Mouse (Mus musculus): ENCODE results near the gene Xrcc4.
A peak's percentile ranks its signal among the peaks of the same experiment; 100 is the strongest.
"Not testable (repeated sequence)": the region's sequence is repeated elsewhere in the genome, so short reads cannot be mapped to it uniquely, and the experiment has no call there.

Gene Xrcc4

GRCm38 (mm10) chr13:90088962-90089824 lies at the start of gene Xrcc4, which contains the start of gene Tmem167:
Gene Xrcc4, minus strand, starts transcription at chr13:90089608.
Gene Tmem167, plus strand, starts transcription at chr13:90089123.
- DNase-seq (ENCODE audit: low read depth, low spot score) = peak; percentile 96

GRCm38 (mm10) chr13:90136156-90136910 lies 46.9 kb upstream of the Xrcc4 start:
- peak; percentile 6 for DNase-seq (ENCODE audit: low read depth, low spot score)

GRCm38 (mm10) chr13:90111681-90112080 lies 22.3 kb upstream of the Xrcc4 start:
- no peak for DNase-seq (ENCODE audit: low read depth, low spot score)

GRCm38 (mm10) chr13:90108746-90109145 lies 19.3 kb upstream of the Xrcc4 start:
- DNase-seq (ENCODE audit: low read depth, low spot score) = not testable (repeated sequence)

- no peak for DNase-seq (ENCODE audit: low read depth, low spot score)
Observed at GRCm38 (mm10) chr13:90106139-90106538, 16.7 kb upstream of the Xrcc4 start.

GRCm38 (mm10) chr13:90101514-90101913 lies 12.1 kb upstream of the Xrcc4 start:
- no peak for DNase-seq (ENCODE audit: low read depth, low spot score)

- no peak for DNase-seq (ENCODE audit: low read depth, low spot score)
Observed at GRCm38 (mm10) chr13:90089825-90090183, 396 bp upstream of the Xrcc4 start.

- DNase-seq (ENCODE audit: low read depth, low spot score) = no peak
Observed at GRCm38 (mm10) chr13:90061877-90062276, 27.5 kb downstream of the Xrcc4 start.

- DNase-seq (ENCODE audit: low read depth, low spot score) = no peak
Observed at GRCm38 (mm10) chr13:90052408-90052807, 37.0 kb downstream of the Xrcc4 start.

- DNase-seq (ENCODE audit: low read depth, low spot score) = no peak
Observed at GRCm38 (mm10) chr13:90051735-90052134, 37.7 kb downstream of the Xrcc4 start.

- DNase-seq (ENCODE audit: low read depth, low spot score) = no peak
Observed at GRCm38 (mm10) chr13:90039613-90040012, 49.8 kb downstream of the Xrcc4 start.

- no peak for DNase-seq (ENCODE audit: low read depth, low spot score)
Observed at GRCm38 (mm10) chr13:90032977-90033376, 56.4 kb downstream of the Xrcc4 start.

GRCm38 (mm10) chr13:90032523-90032922 lies 56.9 kb downstream of the Xrcc4 start:
- DNase-seq (ENCODE audit: low read depth, low spot score) = no peak

- DNase-seq (ENCODE audit: low read depth, low spot score) = no peak
Observed at GRCm38 (mm10) chr13:90030911-90031310, 58.5 kb downstream of the Xrcc4 start.

- DNase-seq (ENCODE audit: low read depth, low spot score) = no peak
Observed at GRCm38 (mm10) chr13:90012620-90013019, 76.8 kb downstream of the Xrcc4 start.

GRCm38 (mm10) chr13:90012198-90012597 lies 77.2 kb downstream of the Xrcc4 start:
- no peak for DNase-seq (ENCODE audit: low read depth, low spot score)

- no peak for DNase-seq (ENCODE audit: low read depth, low spot score)
Observed at GRCm38 (mm10) chr13:90011129-90011528, 78.3 kb downstream of the Xrcc4 start.

GRCm38 (mm10) chr13:90009786-90010185 lies 79.6 kb downstream of the Xrcc4 start:
- peak; percentile 21 for DNase-seq (ENCODE audit: low read depth, low spot score)

GRCm38 (mm10) chr13:90005561-90005960 lies 83.8 kb downstream of the Xrcc4 start:
- no peak for DNase-seq (ENCODE audit: low read depth, low spot score)

GRCm38 (mm10) chr13:89997531-89997930 lies 91.9 kb downstream of the Xrcc4 start:
- DNase-seq (ENCODE audit: low read depth, low spot score) = no peak

GRCm38 (mm10) chr13:89986087-89986486 lies 103.3 kb downstream of the Xrcc4 start:
- DNase-seq (ENCODE audit: low read depth, low spot score) = no peak

- no peak for DNase-seq (ENCODE audit: low read depth, low spot score)
Observed at GRCm38 (mm10) chr13:89970940-89971339, 118.5 kb downstream of the Xrcc4 start.

- no peak for DNase-seq (ENCODE audit: low read depth, low spot score)
Observed at GRCm38 (mm10) chr13:89968671-89969070, 120.7 kb downstream of the Xrcc4 start.
